In genomic region chr12:86017360-86017759, GRCm38 (mm10) we compare ENCODE assay signal across 17 mouse cellular contexts.
"Had no signal": no experiment of that assay in that cellular context is flagged by ENCODE, and none has a peak within 500 bp of the region (broad histone marks: within the 10 kb centered on the region; RNA-seq: fewer than 3 reads in every experiment).

No protein-coding gene starts in this region.

- H3K27me3 ChIP-seq: lung, embryonic 15.5 days; megakaryocyte, embryonic 14.5 days; midbrain, embryonic 13.5 days; midbrain, embryonic 15.5 days; neural tube, embryonic 12.5 days; stomach, embryonic 15.5 days had no signal

- H3K4me3 ChIP-seq: lung, embryonic 15.5 days; megakaryocyte, embryonic 14.5 days; midbrain, embryonic 13.5 days; midbrain, embryonic 15.5 days; neural tube, embryonic 12.5 days; stomach, embryonic 15.5 days had no signal

- H3K4me2 ChIP-seq: lung, embryonic 15.5 days; midbrain, embryonic 11.5 days; midbrain, embryonic 13.5 days; midbrain, embryonic 15.5 days; neural tube, embryonic 12.5 days; stomach, embryonic 15.5 days had no signal

- H3K4me1 ChIP-seq: midbrain, embryonic 13.5 days; midbrain, embryonic 15.5 days; neural tube, embryonic 12.5 days had no signal

- H3K27ac ChIP-seq: lung, embryonic 15.5 days; macrophage; midbrain, embryonic 13.5 days; midbrain, embryonic 15.5 days; neural tube, embryonic 12.5 days; stomach, embryonic 15.5 days; stomach, postnatal 0 days had no signal

- H3K36me3 ChIP-seq: lung, embryonic 15.5 days; midbrain, embryonic 15.5 days; neural tube, embryonic 12.5 days; stomach, embryonic 15.5 days had no signal

- DNase-seq: lung, adult 2 months; lung, postnatal 14 days; lung, postnatal 36 days; right cerebral cortex, postnatal 14 days; thymus, adult 18-20 months; thymus, postnatal 14 days; thymus, postnatal 36 days had no signal

- ATAC-seq: lung, postnatal 0 days; midbrain, embryonic 13.5 days; midbrain, embryonic 15.5 days had no signal

- H3K9ac ChIP-seq: midbrain, embryonic 13.5 days; midbrain, embryonic 15.5 days; neural tube, embryonic 12.5 days; stomach, embryonic 15.5 days had no signal

- H3K9me3 ChIP-seq: lung, embryonic 15.5 days; megakaryocyte, embryonic 14.5 days; midbrain, embryonic 13.5 days; midbrain, embryonic 15.5 days; neural tube, embryonic 12.5 days; stomach, embryonic 15.5 days had no signal
